Mouse (Mus musculus) embryo, embryonic 11 days (tissue): Measurements from ENCODE around the gene Src.

Source experiments
- DNase-seq: peaks from one replicate; pipeline ENCODE4 v3.0.0-alpha.2; 2015

Src gene

DNA sequence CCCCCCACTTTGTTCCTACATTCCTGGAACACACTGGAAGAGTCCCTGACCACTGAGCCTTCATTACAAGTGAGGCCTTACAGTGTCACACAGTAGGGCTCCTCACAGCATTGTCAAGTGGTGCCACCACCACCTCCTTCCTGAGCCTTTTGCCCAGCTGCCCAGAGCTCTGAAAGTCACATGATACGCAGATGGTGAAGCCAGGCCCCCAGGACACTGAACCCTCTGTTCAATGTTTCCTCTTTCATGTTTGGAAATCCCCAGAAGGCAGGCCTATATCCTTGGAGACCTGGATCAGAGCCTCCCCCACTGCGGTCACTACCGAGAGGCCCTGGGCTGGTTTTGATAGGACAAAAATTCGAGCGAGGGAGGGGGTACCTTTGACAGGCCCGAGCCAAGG, 1.0 kb upstream of the Src start:
- no peak for DNase-seq

DNA sequence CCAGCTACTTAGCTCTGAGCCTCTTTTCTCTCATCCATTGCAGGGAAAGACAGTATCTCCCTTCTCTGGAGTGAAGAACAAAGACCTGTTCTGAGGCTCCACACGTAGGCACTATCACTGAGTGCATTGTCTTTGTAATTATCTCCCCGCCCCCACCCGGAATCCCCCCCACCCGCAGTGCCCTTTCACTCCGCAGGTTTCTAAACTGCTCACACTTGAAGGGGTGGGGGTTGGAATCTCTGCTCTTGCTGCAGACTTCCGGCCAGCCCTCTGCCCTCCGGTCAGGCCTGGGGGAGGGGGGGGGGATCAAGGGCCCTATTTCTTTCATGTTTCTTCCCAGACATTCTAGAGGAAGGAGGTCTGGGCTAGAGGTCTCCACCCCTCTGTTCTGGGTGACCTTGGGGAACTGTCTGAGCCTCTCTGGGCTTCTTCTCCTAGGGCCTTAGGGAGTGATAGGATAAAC, 396 bp downstream of the Src start:
- peak; percentile 52 for DNase-seq

DNA sequence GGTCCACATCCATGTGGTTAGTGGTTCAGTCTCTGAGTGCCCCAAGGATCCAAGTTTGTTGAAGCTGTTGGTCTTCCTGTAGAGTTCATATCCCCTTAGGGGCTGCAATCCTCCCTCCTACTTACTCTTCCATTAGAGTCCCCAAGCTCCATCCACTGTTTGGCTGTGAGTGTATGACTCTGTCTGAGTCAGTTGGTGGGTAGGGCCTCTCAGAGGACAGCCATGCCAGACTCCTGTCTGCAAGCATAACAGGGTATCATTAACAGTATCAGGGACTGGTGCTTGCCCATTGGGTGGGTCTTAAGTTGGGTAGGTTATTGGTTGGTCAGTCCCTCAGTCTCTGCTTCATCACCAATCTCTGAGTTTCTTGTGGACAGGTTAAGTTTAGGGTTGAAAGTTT, 1.3 kb downstream of the Src start:
- DNase-seq: no peak

DNA sequence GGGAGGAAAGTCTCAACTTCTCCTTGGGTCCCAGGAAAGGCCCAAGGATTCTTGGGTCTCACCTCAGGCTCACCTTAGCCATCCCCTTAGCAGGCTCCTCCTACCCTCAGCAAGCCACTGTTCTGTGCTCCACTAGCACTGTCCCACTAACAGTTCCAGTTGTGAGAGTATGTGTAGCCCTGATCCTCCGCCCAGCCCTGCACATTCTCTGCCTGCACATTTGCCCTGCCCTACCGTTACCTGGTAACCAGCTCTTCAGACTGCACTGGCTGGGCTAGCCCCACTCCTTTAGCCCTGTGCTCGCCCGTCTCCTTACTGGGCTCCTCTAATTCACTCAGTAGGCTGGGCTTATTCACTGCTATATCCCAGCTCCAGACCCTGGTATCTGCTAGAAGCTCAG, 2.2 kb downstream of the Src start:
- DNase-seq: no peak

DNA sequence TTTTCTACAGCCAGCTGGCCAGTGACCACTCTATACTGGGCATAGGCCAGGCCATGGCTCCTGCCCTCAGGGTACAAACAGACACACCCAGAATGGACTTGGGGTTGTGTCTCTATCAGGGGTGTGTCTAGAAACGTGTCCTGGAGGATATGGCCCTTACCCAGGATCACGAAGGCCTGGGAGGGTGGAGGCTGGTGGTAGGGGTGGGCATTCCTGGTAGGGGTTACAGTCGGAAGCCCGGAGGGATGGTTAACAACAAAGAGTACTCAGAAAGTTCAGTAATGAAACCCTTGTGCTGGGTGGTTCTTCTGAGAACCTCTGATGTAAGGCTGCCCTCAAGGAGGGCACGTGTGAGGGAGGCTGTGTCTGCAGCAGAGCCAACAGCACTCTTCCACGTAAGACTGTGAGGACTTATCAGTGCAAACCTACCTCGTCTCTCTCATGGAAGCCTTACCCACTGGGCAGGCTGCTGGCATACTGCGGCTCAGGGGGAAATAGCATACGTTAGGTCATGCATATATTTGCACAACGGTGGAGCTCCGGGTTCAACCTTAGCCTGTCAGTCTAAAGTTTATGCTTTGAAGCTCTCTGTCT, 3.9 kb downstream of the Src start:
- DNase-seq: no peak

DNA sequence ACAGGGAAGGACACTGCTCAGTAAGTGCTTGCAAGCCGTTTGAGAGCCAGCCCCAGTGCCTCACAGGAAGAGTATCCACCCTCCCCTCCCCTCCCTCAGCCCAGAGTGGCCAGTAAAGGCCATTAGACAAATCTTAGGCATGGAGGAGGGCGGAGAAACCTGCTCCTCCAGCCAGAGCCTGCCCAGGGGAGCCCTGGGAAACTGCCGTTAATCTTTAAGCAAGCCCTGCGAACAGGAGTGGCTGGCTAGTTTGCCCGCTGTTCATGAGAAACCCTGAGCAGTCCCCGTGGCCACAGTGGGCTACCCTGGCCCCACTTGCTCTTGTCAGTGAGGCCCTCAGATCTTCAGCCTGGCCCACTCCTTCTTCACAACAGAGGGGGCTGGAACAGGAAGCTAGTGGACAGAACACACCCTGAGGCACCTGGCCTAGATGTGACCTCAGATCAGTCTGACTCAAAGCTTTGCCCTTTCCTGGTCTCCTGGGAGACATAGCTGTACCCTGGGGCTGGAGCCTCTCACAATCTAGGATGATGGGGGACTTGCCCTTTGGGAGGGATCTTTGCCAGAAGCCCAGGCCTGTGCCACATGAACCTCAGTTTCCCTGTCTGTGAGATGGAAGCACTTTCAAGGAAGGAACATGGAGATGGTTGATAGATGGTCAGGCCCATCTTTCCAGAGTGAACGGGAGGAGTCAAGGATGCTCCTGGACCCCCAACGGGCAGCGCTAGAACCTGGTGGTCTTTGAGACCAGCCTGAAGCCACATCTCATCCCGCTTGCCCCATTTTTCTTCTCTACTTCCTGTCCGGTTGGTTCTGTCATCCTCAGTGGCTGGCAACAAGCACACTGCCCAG, 4.8 kb downstream of the Src start:
- peak; percentile 82 for DNase-seq

DNA sequence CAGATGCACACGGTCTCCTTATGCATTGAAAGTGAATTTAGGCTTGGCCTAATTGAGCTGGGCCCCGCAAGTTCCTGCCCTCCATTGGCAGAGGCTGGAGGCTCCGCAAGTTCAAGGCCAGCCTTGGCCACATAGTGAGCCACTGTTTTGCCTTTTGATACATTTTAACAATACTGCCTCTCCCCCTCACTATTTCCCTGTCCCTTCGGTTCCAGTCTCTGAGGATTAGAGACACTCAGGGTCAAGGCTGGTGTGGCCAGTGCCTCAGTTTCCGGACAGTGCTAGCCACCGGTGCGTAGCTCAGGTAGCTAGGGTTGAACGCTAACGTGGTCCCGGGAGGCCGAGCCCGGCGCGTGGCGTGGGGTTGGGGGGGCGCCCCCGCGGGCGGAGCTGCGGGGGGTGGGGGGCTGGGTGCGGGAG, 5.5 kb downstream of the Src start:
- peak; percentile 44 for DNase-seq

DNA sequence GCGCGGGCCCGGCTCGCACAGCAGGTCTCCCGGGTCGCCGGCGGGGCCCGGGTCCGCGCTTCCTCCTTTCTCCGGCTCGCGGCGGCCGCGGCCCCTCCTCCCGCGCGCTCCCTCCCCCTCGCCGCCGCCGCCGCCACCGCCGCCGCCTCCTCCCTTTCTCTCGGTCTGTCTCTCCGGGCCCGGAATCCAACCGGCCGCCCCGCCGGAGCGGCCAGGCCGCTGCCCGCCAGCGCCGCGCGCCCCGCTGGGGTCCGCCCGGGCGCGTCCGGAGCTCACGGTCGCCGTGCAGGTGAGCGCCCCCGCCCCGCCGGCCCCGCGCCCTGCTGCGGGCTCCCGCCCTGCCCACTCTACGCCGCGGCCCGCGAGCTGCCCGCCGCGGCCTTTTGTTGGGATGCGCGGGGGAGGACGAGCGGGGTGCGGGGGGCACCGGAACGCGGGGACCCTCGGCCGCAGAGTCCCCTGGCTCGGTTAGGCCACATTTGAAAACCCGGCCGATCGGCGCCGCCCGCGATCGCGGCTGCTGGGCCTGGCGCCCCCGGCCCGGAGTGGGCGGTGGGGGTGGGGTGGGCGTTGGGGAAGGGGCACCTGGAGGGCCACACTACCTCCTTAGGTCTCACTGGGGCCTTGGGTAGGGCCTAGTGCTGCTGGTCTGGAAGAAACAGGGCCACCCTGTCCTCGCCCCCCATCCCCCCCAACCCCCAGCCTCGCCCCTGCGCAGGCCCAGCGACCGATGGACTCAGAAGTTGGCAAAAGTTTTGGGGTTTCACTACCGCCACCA, 6.1 kb downstream of the Src start:
- DNase-seq: peak; percentile 51

DNA sequence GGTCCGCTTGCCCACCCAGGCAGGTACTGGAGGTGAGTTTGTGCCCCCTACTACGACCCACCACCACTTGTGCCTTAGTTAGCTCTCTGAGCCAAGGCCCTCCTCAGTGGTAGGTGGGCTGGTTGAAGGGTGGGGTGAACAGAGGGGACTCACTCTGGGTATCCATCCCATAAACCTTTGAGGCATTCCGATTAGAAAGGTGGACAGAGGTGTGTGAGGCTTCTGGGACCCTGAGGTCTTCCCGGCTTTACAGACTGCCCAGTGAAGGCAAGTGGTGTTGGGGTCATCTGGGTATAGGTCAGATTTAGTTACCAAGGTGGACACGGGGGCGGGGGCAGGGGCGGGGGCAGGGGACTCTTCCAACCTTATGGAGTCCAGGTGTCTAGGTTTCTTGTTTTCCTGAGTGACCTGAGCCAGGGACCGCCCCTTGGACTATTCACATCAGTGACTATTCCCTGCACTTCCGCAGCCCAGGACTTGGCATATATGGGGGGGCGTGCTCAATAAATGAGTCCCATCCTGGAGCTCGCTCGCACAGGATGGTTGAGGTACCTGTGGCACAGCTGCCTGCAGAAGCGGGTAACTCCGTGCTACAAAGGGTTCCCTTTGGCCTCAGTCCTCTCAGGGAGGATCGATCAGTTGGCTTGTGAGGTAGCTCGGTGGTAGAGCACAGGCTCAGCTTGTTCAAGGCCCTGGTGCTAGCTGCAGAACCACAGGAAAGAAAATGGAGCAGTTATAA, 6.8 kb downstream of the Src start:
- DNase-seq: peak; percentile 34

DNA sequence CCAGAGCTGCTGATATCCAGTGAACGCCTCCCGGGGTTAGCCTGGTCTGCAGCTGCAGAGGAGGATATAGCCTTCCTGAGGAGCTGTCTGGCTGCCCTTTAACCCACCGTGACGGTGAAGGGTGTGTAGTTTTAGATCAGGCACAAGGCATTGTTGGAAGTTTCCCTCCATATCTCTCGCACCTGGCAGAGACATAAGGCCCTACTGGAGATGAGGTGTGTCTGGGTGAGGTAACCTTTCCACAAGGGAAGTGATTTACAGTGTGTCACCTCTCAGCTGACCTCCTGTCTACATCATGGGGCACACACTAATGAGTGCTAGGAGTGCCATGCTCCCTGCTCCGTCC, 7.4 kb downstream of the Src start:
- no peak for DNase-seq

DNA sequence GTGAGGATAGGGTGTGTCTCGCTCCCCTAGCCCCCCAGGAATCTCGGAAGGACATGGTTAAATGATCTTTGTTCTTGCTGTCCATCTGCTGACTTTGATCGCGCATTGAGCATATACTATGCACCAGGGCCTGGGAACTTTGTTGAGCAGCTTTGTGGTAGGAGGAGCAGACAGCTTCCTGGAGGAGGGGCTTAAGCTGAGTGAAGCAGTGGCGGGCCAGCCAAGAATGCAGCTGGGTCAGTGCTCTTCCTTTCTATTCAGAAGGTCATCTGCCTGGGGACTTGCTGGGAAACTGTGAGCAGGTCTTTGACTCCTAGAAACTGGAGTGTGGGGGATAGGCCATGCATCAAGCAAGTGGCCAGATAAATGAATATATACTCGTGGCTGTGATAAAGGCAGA, 7.9 kb downstream of the Src start:
- no peak for DNase-seq

DNA sequence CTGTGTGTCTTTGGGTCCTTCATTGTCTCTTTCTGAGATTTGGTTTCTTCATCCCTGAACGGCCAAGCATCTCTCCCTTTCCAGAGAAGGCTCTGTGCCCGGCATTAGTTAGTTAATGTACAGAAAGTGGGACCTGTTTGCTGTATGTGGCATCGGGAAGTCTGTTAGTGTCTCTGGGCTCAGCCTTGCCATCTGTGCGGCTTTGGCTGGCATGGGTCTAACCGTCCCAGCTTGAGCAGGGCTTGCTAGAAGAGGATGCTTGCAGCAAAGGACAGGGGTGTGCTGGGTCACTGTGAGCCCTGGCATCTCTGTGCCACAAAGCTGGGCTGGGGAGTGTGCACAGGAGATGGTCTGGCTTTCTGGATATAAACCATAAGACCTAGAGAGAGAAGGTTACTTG, 8.9 kb downstream of the Src start:
- no peak for DNase-seq

DNA sequence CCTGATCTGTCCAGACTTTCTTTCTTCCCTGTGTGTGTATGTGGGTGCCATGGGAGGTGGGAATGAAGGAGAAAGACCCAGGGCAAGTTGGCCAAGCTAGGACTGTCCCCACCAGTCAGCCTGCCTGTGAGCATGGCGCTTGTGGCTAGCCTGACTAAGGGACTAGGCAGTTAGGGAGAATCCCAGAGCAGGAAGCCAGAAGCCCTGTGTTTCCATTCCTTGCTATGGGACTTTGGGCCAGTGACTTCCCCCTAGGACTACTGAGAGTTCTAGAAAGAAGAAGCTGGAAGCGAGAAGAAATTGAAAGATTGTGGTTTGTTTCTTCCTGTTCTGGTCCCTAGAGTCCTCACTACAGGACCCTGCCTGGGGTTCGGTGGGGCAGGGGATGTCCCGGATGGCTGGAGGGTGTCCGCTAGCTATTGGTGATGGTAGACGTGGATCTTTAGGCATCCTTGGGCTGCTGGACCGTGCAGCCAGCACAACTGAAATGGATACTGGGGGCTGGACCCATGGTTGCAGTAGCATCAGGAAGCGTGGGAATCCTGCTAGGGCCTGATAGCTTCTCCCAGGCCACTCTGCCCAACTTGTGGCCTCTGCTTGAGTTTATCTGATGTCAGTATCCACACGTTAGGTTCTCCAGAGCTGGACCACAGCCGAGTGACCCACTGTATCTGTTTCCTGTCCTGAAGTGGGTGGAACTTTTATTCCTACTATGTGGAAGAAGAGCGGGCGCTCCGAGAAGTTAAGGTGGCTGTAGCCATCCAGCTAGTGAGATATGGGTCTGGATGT, 10.3 kb downstream of the Src start:
- DNase-seq: no peak

DNA sequence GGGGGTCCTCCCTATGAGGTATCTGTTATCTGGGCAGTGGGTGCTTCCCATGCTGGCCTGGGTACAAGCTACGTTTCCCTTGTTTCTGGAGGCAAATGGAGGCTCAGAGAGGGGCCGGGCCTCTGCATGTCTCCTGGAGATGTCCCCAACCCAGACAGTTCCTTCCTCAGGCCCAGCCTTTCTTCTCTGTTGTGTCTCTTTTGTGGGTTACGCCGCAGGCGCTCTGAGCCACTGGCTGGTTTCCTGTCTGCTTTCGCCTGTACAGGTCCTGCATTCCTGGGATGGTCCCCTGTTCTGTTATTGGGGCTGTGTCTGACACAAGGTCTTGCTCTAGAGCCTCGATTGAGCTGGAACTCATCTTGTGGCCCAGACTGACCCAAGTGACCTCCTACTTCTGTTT, 11.5 kb downstream of the Src start:
- DNase-seq: no peak

DNA sequence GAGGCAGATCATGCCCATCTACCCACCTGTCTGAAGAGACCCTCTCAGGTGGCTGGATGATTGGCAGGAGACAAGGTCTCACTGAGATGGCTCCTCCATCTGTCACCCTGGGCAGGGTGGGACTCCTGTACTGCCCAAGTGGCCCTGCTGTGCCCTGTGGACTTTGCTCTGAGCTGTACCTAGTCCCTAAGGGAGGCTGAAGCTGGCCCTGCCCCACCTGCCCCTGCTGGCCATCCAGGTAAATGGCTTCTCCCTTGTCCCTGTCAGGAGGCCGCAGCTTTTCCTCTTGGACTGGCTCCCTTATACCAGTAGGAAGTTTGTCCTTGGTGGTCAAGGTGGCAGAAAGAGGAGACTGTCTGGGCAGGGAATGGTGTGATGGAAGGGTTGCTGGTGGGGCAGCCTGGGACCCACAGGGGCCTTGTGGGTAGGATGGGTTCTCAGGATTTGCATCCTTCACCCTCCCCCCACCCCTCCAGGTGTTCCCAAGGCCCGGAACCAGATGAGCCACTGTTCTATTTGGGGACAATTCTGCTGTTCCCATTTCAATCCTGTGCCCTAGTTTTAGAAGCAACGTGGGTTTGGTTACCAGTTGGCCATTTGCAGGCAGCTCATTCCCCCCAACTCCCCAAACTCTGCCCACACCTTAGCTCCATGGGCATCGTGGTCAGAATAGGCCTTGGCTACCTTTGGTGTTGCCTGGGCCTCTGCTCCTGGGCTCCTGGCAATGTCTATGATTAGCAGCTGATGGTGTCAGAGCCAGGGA, 12.6 kb downstream of the Src start:
- DNase-seq: no peak

DNA sequence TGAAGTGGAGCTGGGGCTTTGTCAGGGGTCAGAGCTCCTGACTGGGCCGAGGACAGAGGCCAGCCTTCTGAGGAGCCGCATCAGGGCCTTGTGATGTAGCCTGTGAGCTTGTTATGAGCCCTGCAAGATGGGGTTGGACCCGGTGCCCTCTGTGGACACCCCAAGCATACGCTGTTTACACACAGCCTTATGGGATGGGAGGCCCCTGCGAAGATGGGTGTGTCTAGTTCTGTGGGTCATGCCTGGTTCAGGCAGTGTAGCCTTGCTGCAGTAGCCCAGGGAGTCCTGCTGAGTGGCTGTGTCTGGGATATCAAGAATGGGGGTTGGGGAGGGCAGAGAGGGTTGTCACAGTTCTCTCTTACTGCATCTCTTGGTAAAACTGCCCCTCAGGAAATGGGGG, 13.7 kb downstream of the Src start:
- DNase-seq: no peak

DNA sequence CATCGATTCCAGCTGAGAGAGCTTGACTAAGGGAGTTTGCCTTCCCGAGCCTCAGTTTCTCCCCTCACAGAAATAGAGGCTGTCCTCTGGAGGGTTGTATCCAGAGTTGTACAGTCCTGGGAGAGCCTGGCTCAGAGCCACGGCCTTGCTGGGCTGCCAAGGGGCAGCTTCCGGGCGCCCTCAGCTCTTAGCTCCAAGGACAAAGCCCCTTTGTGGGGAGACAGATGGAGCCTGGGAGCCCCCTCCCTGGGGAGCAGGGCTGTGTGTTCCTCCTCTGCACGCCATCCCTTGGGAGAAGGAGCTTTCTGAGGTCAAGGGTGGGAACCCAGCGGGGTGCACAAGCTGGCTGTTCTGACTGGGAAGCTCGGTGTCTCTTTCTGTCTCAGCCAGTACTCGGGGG, 14.2 kb downstream of the Src start:
- no peak for DNase-seq

DNA sequence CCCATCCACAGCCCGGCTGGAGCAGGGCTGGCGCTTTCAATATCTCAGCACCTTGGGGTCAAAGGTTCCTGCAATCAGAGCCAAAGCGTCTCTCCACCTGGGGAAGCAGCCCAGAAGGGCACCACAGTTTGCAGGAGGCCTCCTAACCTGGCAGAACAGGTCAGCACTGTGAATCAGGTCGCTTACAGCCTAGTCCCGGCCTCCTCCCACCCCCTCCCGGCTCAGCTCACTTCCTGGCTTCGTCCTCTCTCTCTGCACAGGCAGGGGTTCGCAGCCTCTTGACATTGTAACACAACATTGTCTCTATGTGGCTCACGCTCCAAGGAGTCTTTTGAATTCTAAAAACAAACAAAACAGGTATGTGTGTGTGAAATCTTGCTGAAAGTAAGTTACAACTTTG, 15.8 kb downstream of the Src start:
- no peak for DNase-seq

DNA sequence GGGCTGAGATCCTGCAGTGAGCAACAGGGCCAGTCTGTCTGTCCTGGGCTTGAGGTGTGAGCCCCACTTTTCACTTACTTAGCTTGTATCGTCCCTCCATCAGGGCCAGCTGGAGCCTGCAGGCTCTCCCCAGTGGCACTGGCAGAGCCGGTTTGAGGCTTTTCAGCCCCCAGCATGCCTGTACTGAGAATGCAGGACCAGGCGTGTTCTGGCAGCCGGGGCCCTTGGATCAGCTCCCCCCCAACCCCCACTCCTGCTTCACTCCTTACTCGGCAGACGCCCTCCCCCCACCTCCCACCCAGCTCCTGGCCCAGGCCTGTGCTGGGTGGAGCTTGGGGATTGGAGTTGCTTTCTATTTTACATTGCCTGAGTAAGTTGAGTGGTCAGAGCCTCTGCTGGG, 16.3 kb downstream of the Src start:
- peak; percentile 55 for DNase-seq

DNA sequence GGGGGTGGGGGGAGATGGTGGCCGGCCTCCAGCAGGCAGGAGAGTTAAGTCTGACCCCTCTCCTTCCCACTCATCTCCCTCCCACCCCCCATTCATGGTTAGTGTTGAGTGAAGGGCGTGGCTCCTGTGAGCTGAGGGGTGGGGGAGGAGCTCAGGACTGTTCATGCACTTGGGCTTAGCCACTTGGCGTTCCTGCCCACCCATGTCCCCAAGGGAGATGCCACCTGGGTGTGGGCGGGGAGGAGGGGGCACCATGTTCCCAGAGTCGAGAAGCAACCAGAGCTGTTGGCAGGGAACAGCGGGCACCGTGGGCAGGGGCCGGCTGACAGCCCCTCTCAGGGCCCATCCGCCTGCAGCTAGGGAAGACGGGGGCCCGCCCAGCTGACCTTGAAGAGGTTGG, 18.3 kb downstream of the Src start:
- no peak for DNase-seq

DNA sequence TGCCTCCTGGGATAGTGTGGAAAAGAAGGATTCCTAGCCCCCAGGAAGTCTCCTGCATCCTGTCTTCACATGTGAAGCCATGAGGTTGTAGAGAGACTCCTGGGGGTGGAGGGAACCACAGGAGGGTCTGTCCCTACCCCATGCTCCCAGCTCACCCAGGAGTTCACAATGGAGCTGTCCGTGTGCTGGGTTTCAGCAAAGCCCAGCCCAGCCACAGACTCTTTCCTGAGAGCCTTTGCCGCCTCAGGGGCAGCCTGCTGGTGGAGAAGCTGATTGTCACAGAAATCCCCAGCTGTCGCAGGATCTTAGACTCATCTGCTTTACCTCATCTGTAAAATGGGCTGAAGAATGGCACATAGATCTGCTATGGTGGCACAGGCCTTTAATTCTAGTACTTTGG, 18.9 kb downstream of the Src start:
- DNase-seq: no peak

DNA sequence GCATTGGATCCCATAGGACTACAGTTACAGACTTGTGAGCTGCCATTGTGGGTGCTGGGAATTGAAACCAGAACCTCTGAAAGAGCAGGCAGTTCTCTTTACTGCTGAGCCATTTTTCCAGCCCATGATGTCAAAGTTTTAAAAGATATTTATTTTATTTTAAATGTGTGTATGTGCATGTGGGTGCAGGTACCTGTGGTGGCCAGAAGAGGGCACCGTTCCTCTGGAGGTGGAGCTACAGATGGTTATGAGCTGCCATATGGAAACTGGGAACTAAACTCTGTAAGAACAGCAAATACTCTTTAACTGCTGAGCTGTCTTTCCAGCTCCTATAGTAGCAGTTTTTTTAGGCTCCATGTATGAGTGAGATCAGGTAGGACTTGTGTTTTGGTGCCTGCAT, 23.1 kb downstream of the Src start:
- DNase-seq: no peak
